In genomic region chr6:48645660-48646308, GRCm38 (mm10) we compare ENCODE assay signal across 8 mouse cellular contexts. TPM values are rescaled to one million over a fixed set of nuclear protein-coding genes. Genes with fewer than 3 reads are reported as not detected.
DNase-seq lines count a peak whose midpoint lies in the region; ATAC-seq and TF ChIP-seq lines count a peak whose summit lies in the region.
"Had no signal": no experiment of that assay in that cellular context is flagged by ENCODE, and none has a peak within 500 bp of the region (broad histone marks: within the 10 kb centered on the region; RNA-seq: fewer than 3 reads in every experiment).

No protein-coding gene starts in this region.

- TF ChIP-seq RAD21 in MEL (IDR thresholded peaks at IDR 0.05; ENCODE audit: low read depth, low read length): peak; percentile 65

- ATAC-seq in hindbrain, embryonic 15.5 days (ENCODE audit: low FRiP score, low read depth): peak; percentile 56; the same call in 1 of the 2 replicates
- peak; percentile 50; the same call in 1 of the 2 replicates for ATAC-seq in midbrain, embryonic 11.5 days (ENCODE audit: low FRiP score)

- H3K27me3 ChIP-seq in MEL (ENCODE audit: control insufficient read depth in 1 of 2, insufficient read depth in 2 of 2, low read length in 2 of 2): no peaks in the 10 kb centered on the region
- H3K27me3 ChIP-seq in hindbrain, embryonic 15.5 days: no peaks in the 10 kb centered on the region
- no peaks in the 10 kb centered on the region for H3K27me3 ChIP-seq in midbrain, embryonic 11.5 days (ENCODE audit: control insufficient read depth, insufficient read depth, low read length)
- no peaks in the 10 kb centered on the region for H3K27me3 ChIP-seq in spleen, adult 2 months (ENCODE audit: control insufficient read depth, insufficient read depth, low read length)
- H3K27me3 ChIP-seq: limb, embryonic 13.5 days had no signal

- H3K4me3 ChIP-seq in MEL (ENCODE audit: control insufficient read depth in 1 of 2, insufficient read depth in 1 of 2, low read depth in 2 of 2, low read length in 2 of 2): no peak overlapping the region
- H3K4me3 ChIP-seq in hindbrain, embryonic 15.5 days: no peak overlapping the region
- H3K4me3 ChIP-seq in midbrain, embryonic 11.5 days (ENCODE audit: low read depth, low read length): no peak overlapping the region
- H3K4me3 ChIP-seq in spleen, adult 2 months (ENCODE audit: extremely low read depth, insufficient read depth, insufficient read length): no peak overlapping the region; the same call in 1 of the 2 replicates
- H3K4me3 ChIP-seq: limb, embryonic 13.5 days had no signal

- TF ChIP-seq CTCF in MEL (IDR thresholded peaks at IDR 0.05 in 2 of 3, conservative IDR thresholded peaks at IDR 0.05 in 1 of 3; ENCODE audit: control insufficient read depth in 1 of 3, insufficient read depth in 1 of 3, low read depth in 2 of 3, low read length in 3 of 3, poor library complexity in 1 of 3, severe bottlenecking in 1 of 3): peak; percentile 50 to 79 (median 72)
- peak; percentile 86; the same call in 1 of the 2 replicates for TF ChIP-seq CTCF in spleen, adult 2 months (IDR thresholded peaks at IDR 0.05; ENCODE audit: extremely low read depth, insufficient read depth, insufficient read length, insufficient replicate concordance)

- no peak overlapping the region for H3K4me2 ChIP-seq in hindbrain, embryonic 15.5 days
- H3K4me2 ChIP-seq in midbrain, embryonic 11.5 days: no peak overlapping the region
- H3K4me2 ChIP-seq: limb, embryonic 13.5 days had no signal

- no peak for TF ChIP-seq POLR2A in MEL (IDR thresholded peaks at IDR 0.05; ENCODE audit: control insufficient read depth in 1 of 2, insufficient read depth in 1 of 2, low read depth in 1 of 2, low read length in 2 of 2, poor library complexity in 1 of 2)
- no peak for TF ChIP-seq POLR2A in spleen, adult 2 months (IDR thresholded peaks at IDR 0.05; ENCODE audit: low read depth, low read length)

- WGBS in hindbrain, embryonic 15.5 days: 15% methylated on average over 12 of the region's 12 CpGs
- WGBS in midbrain, embryonic 11.5 days: 14% methylated on average over 12 of the region's 12 CpGs
- 6% methylated on average over 12 of the region's 12 CpGs for WGBS in spleen, adult 2 months

- peak; percentile 56 for DNase-seq in MEL (ENCODE audit: low read depth, low spot score)
- peak; percentile 73 to 80 for DNase-seq in adrenal gland, postnatal 36 days
- DNase-seq in forelimb bud, embryonic 11.5 days (ENCODE audit: low read depth, low spot score): peak; percentile 77
- peak; percentile 48 to 74 for DNase-seq in layer of hippocampus, postnatal 25 days (ENCODE audit: extremely low spot score in 1 of 2, low spot score in 1 of 2)
- DNase-seq in midbrain, embryonic 11.5 days (ENCODE audit: low spot score, missing footprints): peak; percentile 93
- DNase-seq in spleen, adult 2 months (ENCODE audit: low read depth in 1 of 2, low spot score in 2 of 2): peak; percentile 73 to 75

- H3K79me2 ChIP-seq in MEL (ENCODE audit: control insufficient read depth, insufficient read depth, low read length, poor library complexity): no peaks in the 10 kb centered on the region

- no peak for TF ChIP-seq EP300 in MEL (IDR thresholded peaks at IDR 0.05; ENCODE audit: low read depth in 1 of 2, low read length in 2 of 2)

- no peak overlapping the region for H3K27ac ChIP-seq in MEL (ENCODE audit: control insufficient read depth, low read depth, low read length)
- no peak overlapping the region for H3K27ac ChIP-seq in hindbrain, embryonic 15.5 days (replicated peaks)
- no peak overlapping the region for H3K27ac ChIP-seq in midbrain, embryonic 11.5 days (ENCODE audit: low read depth, low read length)
- H3K27ac ChIP-seq in spleen, adult 2 months (ENCODE audit: insufficient read depth, low read length): peak overlapping the region; percentile 45; the same call in 1 of the 2 replicates
- H3K27ac ChIP-seq: limb, embryonic 13.5 days had no signal

- no peak overlapping the region for H3K9ac ChIP-seq in MEL (ENCODE audit: control insufficient read depth, low read depth, low read length, poor library complexity, severe bottlenecking)
- no peak overlapping the region for H3K9ac ChIP-seq in hindbrain, embryonic 15.5 days
- no peak overlapping the region for H3K9ac ChIP-seq in midbrain, embryonic 11.5 days (ENCODE audit: low read length)
- H3K9ac ChIP-seq: limb, embryonic 13.5 days had no signal

- H3K36me3 ChIP-seq in MEL (ENCODE audit: control insufficient read depth in 1 of 2, insufficient read depth in 2 of 2, low read length in 2 of 2): no peaks in the 10 kb centered on the region
- H3K36me3 ChIP-seq in hindbrain, embryonic 15.5 days: no peaks in the 10 kb centered on the region
- H3K36me3 ChIP-seq in midbrain, embryonic 11.5 days (ENCODE audit: control insufficient read depth, insufficient read depth, low read length): no peaks in the 10 kb centered on the region
- peaks cover 8% of the 10 kb centered on the region for H3K36me3 ChIP-seq in spleen, adult 2 months (ENCODE audit: control insufficient read depth, insufficient read depth, low read length)
- H3K36me3 ChIP-seq: limb, embryonic 13.5 days had no signal

- H3K4me1 ChIP-seq in MEL (ENCODE audit: control insufficient read depth in 1 of 2, insufficient read depth in 2 of 2, low read length in 2 of 2): no peaks in the 10 kb centered on the region
- no peaks in the 10 kb centered on the region for H3K4me1 ChIP-seq in hindbrain, embryonic 15.5 days (replicated peaks)
- H3K4me1 ChIP-seq in midbrain, embryonic 11.5 days (ENCODE audit: control insufficient read depth, insufficient read depth, low read length): no peaks in the 10 kb centered on the region
- peaks cover 13% of the 10 kb centered on the region; the same call in 1 of the 2 replicates for H3K4me1 ChIP-seq in spleen, adult 2 months (ENCODE audit: control insufficient read depth, insufficient read depth, insufficient read length)
- H3K4me1 ChIP-seq: limb, embryonic 13.5 days had no signal

- no peaks in the 10 kb centered on the region for H3K9me3 ChIP-seq in MEL (replicated peaks; ENCODE audit: insufficient read depth, low read length)
- no peaks in the 10 kb centered on the region for H3K9me3 ChIP-seq in hindbrain, embryonic 15.5 days
- H3K9me3 ChIP-seq in midbrain, embryonic 11.5 days (ENCODE audit: control insufficient read depth, low read length): no peaks in the 10 kb centered on the region
- H3K9me3 ChIP-seq: limb, embryonic 13.5 days had no signal

TF ChIP-seq in MEL, 35 proteins besides CTCF, POLR2A, EP300 and RAD21 (continues in another document):
- TF ChIP-seq SMC3 (IDR thresholded peaks at IDR 0.05; ENCODE audit: low read depth, low read length) (peak; percentile 64), MEF2A (IDR thresholded peaks at IDR 0.05; ENCODE audit: extremely low read depth, insufficient replicate concordance, low read depth, low read length, poor library complexity, severe bottlenecking) (no peak), GABPA (IDR thresholded peaks at IDR 0.05; ENCODE audit: low read depth, low read length) (no peak)

RNA-seq across cellular contexts. Expression of gene Gimap8, which starts 1.2 kb away (rescaled TPM):
- not detected in 2 replicates for total RNA-seq in MEL (2012; rRNA removed)
- not detected for polyA plus RNA-seq in MEL (2012; ENCODE audit: insufficient read depth in 1 of 2, insufficient read length in 2 of 2, low read depth in 1 of 2, low replicate concordance in 2 of 2, missing spikeins in 1 of 2)
- 10 to 100 TPM in 1 of 2 experiments, 1 to 10 TPM in 1; 9.9 to 15.7 TPM for total RNA-seq in adrenal gland, postnatal 36 days (2021)
- 0.56 TPM in 2 replicates for polyA plus RNA-seq in hindbrain, embryonic 15.5 days (2015; fragmentation: Nextera tagmentation; extraction: Ambion mirVana)
- total RNA-seq in layer of hippocampus, postnatal 25 days (2021): under 1 TPM; 0.64 to 0.66 TPM
- polyA plus RNA-seq in midbrain, embryonic 11.5 days (2014; fragmentation: Nextera tagmentation; extraction: Ambion mirVana): 0.18 and 0.25 TPM in 2 replicates
- 20.1 and 22.2 TPM in 2 replicates for polyA plus RNA-seq in spleen, adult 2 months (2012; rRNA removed)

RNA-seq across cellular contexts. Expression of gene AI854703, which starts 19.2 kb away (rescaled TPM):
- total RNA-seq in MEL (2012; rRNA removed): not detected in 2 replicates
- polyA plus RNA-seq in MEL (2012; ENCODE audit: insufficient read depth in 1 of 2, insufficient read length in 2 of 2, low read depth in 1 of 2, low replicate concordance in 2 of 2, missing spikeins in 1 of 2): not detected
- 1 to 10 TPM; 1.5 to 1.6 TPM for total RNA-seq in adrenal gland, postnatal 36 days (2021)
- 26.4 and 27.1 TPM in 2 replicates for polyA plus RNA-seq in hindbrain, embryonic 15.5 days (2015; fragmentation: Nextera tagmentation; extraction: Ambion mirVana)
- 10 to 100 TPM; 12.7 to 14.4 TPM for total RNA-seq in layer of hippocampus, postnatal 25 days (2021)
- polyA plus RNA-seq in midbrain, embryonic 11.5 days (2014; fragmentation: Nextera tagmentation; extraction: Ambion mirVana): 0.52 and 0.82 TPM in 2 replicates
- polyA plus RNA-seq in spleen, adult 2 months (2012; rRNA removed): 0.70 and 0.77 TPM in 2 replicates

RNA-seq across cellular contexts. Expression of gene Gimap9, which starts 30.1 kb away (rescaled TPM):
- total RNA-seq in MEL (2012; rRNA removed): 3.8 and 4.8 TPM in 2 replicates
- polyA plus RNA-seq in MEL (2012; ENCODE audit: insufficient read depth in 1 of 2, insufficient read length in 2 of 2, low read depth in 1 of 2, low replicate concordance in 2 of 2, missing spikeins in 1 of 2): 1 to 10 TPM in 1 of 2 experiments, not detected in 1; 6.2 TPM
- 1 to 10 TPM; 4.4 to 7.1 TPM for total RNA-seq in adrenal gland, postnatal 36 days (2021)
- polyA plus RNA-seq in hindbrain, embryonic 15.5 days (2015; fragmentation: Nextera tagmentation; extraction: Ambion mirVana): 1.6 and 1.7 TPM in 2 replicates
- total RNA-seq in layer of hippocampus, postnatal 25 days (2021): under 1 TPM in 1 of 2 experiments, not detected in 1; 0.64 TPM
- 2.9 and 3.0 TPM in 2 replicates for polyA plus RNA-seq in midbrain, embryonic 11.5 days (2014; fragmentation: Nextera tagmentation; extraction: Ambion mirVana)
- polyA plus RNA-seq in spleen, adult 2 months (2012; rRNA removed): 9.9 and 10.4 TPM in 2 replicates

RNA-seq across cellular contexts. Expression of gene Gimap4, which starts 38.6 kb away (rescaled TPM):
- 0.12 TPM in 1 of 2 replicates, not detected in the other for total RNA-seq in MEL (2012; rRNA removed)
- under 1 TPM in 1 of 2 experiments, not detected in 1; 0.25 TPM for polyA plus RNA-seq in MEL (2012; ENCODE audit: insufficient read depth in 1 of 2, insufficient read length in 2 of 2, low read depth in 1 of 2, low replicate concordance in 2 of 2, missing spikeins in 1 of 2)
- 10 to 100 TPM; 41.2 to 60.8 TPM for total RNA-seq in adrenal gland, postnatal 36 days (2021)
- polyA plus RNA-seq in hindbrain, embryonic 15.5 days (2015; fragmentation: Nextera tagmentation; extraction: Ambion mirVana): 1.1 and 1.4 TPM in 2 replicates
- total RNA-seq in layer of hippocampus, postnatal 25 days (2021): not detected
- polyA plus RNA-seq in midbrain, embryonic 11.5 days (2014; fragmentation: Nextera tagmentation; extraction: Ambion mirVana): 4.8 and 5.6 TPM in 2 replicates
- 66.3 and 73.5 TPM in 2 replicates for polyA plus RNA-seq in spleen, adult 2 months (2012; rRNA removed)

RNA-seq across cellular contexts. Expression of gene Zfp775, which starts 43.9 kb away (rescaled TPM):
- not detected in 2 replicates for total RNA-seq in MEL (2012; rRNA removed)
- polyA plus RNA-seq in MEL (2012; ENCODE audit: insufficient read depth in 1 of 2, insufficient read length in 2 of 2, low read depth in 1 of 2, low replicate concordance in 2 of 2, missing spikeins in 1 of 2): not detected
- total RNA-seq in adrenal gland, postnatal 36 days (2021): 1 to 10 TPM; 6.8 to 9.5 TPM
- polyA plus RNA-seq in hindbrain, embryonic 15.5 days (2015; fragmentation: Nextera tagmentation; extraction: Ambion mirVana): 13.5 and 14.5 TPM in 2 replicates
- 1 to 10 TPM; 7.4 to 7.6 TPM for total RNA-seq in layer of hippocampus, postnatal 25 days (2021)
- polyA plus RNA-seq in midbrain, embryonic 11.5 days (2014; fragmentation: Nextera tagmentation; extraction: Ambion mirVana): 7.8 and 9.3 TPM in 2 replicates
- polyA plus RNA-seq in spleen, adult 2 months (2012; rRNA removed): 3.6 and 5.3 TPM in 2 replicates

Comparison
In these comparisons a context has a peak if more than half of its experiments do, and no peak if none do; other contexts are left out.
1. RNA of gene Gimap8, which starts 1.2 kb away (polyA plus RNA-seq): 20.1 to 22.2 TPM in spleen, adult 2 months; 0.56 TPM in hindbrain, embryonic 15.5 days, 0.18 to 0.25 TPM in midbrain, embryonic 11.5 days and not detected in MEL; every median in the first group is over 10 times any median in the second.
2. RNA of gene AI854703, which starts 19.2 kb away (polyA plus RNA-seq): 26.4 to 27.1 TPM in hindbrain, embryonic 15.5 days; 0.52 to 0.82 TPM in midbrain, embryonic 11.5 days, 0.70 to 0.77 TPM in spleen, adult 2 months and not detected in MEL; every median in the first group is over 10 times any median in the second.
3. Peak in every context shown above with its lines, with median percentiles within 50 percentile points of each other: DNase-seq.